Mouse (Mus musculus) adrenal gland, postnatal 36 days (tissue): Measurements from ENCODE around the gene Hc. TPM values are rescaled to one million over a fixed set of nuclear protein-coding genes. Genes with fewer than 3 reads are reported as not detected.

ENCODE experiments used
- DNase-seq, 2 experiments: peaks; one replicate each; pipeline ENCODE4 v3.0.0; 2021; ENCODE audit warnings: mixed read lengths in 1 of 2
- long read RNA-seq, 2 experiments: library from polyadenylated mRNA; stranded (forward); transcript quantifications; one replicate each; pipeline ENCODE4 v2.0.0; 2021; ENCODE audit warnings: borderline sequencing depth in 2 of 2
- total RNA-seq, 2 experiments: library from RNA; stranded (reverse); gene quantifications; 2 replicates each; pipeline ENCODE4 v1.2.3; 2021

Gene Hc
- under 1 TPM in 1 of 2 experiments, not detected in 1; 0.83 TPM for total RNA-seq
- long read RNA-seq, experiment 1: 0 reads
- long read RNA-seq, experiment 2: 0 reads

- DNase-seq: no peak
Observed at GRCm38 (mm10) chr2:35061338-35061737, at the start of gene Hc. Hc (minus strand) TSS chr2:35061438.

DNA sequence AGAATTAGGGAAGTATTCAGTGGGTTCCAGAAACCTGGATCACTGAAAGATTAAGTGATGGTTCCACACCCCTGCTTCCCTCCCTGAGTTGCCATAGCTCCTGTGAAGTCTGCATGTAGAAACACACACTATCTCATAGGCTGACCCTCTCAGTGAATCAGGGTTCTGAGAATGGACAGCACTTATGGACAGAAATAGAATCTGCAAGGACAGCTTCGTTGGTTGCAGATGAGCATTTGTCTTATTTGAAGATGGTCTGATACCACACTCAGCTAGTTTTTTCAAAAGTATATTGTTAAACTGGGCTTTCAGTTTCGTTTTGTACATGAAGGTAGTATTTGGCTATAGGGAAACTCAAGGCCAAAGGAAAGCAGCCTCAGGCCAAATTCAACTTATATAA, 49.3 kb upstream of the Hc start:
- DNase-seq: no peak

GRCm38 (mm10) chr2:35109924-35110304, 48.7 kb upstream of the Hc start:
- no peak for DNase-seq

DNA sequence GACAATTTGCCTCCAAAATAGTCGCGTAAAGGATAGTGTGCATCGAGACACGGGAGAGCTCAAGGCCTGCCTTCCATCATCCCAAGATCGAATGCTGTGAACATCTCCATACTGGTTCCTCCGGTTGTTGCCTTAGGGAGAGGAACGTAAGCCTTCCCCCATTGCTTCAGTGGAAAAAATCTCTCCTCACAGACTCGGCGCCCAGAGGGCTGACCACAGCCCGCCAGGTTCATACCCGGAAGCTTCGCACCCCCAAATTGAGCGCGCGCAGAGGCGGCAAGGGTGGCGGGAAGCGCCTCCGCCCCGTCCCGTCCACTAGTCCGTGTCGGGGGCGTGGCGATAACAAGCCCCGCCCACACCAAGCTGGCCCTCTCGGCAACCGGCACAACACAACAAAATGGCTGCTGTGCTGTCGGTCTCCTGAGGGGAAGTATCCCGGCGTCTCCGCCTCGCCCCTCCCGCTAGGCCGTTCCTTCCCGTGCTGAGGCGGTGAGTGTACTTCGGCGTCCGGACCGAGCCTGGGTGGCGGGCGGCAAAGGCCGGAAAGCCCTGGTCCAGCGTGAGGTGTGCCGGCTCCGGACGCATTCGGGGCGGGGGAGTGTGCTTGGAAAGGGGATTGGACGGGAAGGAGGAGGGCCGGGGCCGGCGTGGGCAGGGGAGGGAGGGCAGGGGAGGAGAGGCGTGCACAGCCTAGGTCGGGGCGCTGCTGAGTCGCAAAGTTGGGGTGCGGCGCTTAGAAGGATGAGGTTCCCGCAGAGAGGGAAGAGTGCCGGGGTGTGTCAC, 48.1 kb upstream of the Hc start, which contains the start of gene Cntrl:
Cntrl (plus strand) TSS at position 352 of the 783 bp plus-strand sequence.
- DNase-seq: peak; percentile 95 to 97

- DNase-seq: peak; percentile 39 to 54
Observed at GRCm38 (mm10) chr2:35108712-35109111, 47.5 kb upstream of the Hc start.

DNA sequence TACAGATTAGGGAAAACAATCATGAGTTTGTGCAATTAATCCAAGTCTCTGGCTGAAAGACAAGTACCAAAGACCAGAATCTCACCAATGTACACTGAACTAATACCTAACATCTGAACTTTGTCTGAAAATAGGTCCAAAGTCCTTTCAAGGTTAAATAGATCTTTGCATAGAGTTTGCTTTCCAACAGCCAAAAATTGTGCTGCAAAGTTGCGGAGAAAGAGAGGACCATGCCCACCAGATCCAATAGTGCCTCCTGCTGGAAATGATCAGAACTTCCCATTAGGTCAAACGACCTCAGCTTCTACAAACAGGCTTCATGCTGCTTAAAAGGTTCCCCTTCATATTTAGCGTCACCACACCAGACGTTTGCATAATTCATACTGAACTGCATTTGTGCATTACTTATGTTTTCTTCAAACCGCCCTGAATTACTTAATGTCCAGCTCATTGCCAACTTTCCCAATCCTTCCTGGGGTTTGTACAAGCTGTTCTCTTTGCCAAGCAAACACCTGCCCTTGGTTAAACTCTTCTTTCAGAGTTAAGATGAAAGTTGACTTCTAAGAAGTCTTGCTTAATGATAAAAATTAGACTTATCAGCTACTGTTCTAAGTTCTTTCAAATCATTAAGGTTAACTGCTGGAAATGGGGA, 46.9 kb upstream of the Hc start:
- DNase-seq: peak in 1 of 2 experiments; percentile 2

- DNase-seq: no peak
Observed at GRCm38 (mm10) chr2:35104843-35105242, 43.6 kb upstream of the Hc start.

- DNase-seq: no peak
Observed at GRCm38 (mm10) chr2:35103558-35103957, 42.3 kb upstream of the Hc start.

DNA sequence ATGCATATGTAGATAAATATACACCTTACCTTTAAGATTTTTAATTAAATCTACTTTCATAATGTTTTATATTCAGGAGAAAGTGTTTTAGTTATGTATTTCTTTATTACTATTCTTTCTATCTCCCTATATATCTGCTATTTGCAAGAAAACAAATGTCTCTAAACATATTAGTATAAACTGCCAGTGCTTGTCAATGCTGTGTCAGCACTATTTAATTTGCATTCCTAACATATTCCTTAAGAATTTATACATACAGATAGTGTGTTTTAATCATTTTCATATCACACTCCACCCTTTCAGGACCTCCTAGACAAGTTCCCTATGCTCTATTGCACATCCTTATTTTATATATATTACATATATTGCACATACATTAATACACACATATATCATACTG, 41.5 kb upstream of the Hc start:
- no peak for DNase-seq

- no peak for DNase-seq
Observed at GRCm38 (mm10) chr2:35101443-35101842, 40.2 kb upstream of the Hc start, which contains the start of gene AI182371. AI182371 (minus strand) TSS chr2:35101543.

- no peak for DNase-seq
Observed at GRCm38 (mm10) chr2:35100529-35100928, 39.3 kb upstream of the Hc start.

DNA sequence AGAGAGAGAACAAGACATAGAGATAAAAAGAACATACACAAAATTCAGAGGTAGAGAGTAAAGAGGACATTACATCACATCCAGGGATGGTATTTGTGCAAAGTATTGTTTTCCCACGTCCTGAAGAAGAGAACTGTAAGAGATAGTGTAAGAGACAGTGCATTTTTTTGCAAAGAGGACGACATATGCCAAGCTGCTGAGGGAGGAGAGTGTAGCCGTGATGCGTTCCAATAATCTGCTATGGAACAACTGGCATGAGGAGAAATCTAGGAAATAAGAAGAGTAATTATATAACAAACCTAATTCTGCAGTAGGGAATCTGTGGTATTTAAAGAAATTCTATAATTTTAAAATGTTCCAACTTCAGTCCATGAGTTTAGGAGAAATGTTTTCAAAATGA, 26.2 kb upstream of the Hc start:
- no peak for DNase-seq

GRCm38 (mm10) chr2:35079166-35079565, 17.9 kb upstream of the Hc start:
- no peak for DNase-seq

GRCm38 (mm10) chr2:35074328-35074727, 13.1 kb upstream of the Hc start:
- DNase-seq: no peak

DNA sequence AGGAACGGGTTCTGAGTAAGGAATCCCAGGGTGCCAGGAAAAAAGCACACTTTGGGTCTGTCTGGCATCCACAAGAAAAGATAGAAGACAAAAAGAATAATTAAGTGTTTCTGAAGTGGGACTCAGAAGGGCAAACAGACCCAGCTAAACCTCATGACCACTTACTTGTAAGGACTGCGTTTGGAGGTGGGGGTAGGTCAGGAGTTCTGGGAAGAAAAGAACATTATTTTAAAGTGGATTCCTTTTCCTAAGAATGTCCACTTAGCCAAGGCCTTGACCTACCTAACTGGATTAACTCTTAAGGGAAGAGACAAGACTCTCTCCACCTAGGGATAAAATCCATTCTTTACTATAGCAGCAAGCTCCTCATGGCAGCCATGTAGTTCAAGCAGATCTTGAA, 11.3 kb upstream of the Hc start:
- DNase-seq: no peak

GRCm38 (mm10) chr2:35070275-35070674, 9.0 kb upstream of the Hc start:
- no peak for DNase-seq

GRCm38 (mm10) chr2:35069124-35069523, 7.9 kb upstream of the Hc start:
- DNase-seq: no peak

- DNase-seq: no peak
Observed at GRCm38 (mm10) chr2:35067117-35067516, 5.9 kb upstream of the Hc start.

DNA sequence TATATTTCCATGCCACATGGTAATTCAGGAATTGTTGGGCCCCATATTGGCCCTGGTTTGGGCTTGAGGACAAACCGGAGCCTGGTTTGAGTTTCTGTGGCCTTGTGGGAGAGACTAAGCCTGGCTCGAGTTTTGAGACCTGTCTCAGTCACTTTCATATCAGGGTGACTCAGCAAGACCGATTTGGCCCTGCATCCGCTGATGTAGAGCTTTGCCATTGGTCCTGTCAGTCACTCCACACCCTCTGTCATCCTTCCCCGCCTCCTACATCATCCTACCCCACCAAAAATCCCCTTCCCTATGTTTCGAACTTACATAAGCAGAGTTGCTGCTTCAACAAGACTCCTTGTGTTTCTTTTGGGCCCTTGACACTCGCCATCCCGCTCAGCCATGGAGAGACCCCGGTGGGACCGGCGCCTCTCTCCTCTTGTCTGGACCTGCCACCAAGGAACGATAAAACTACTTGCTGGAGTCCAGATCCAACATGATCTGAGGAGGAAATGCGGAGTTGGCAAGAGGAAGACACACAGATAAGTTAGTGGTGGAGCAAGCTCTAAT, 5.4 kb upstream of the Hc start:
- no peak for DNase-seq

DNA sequence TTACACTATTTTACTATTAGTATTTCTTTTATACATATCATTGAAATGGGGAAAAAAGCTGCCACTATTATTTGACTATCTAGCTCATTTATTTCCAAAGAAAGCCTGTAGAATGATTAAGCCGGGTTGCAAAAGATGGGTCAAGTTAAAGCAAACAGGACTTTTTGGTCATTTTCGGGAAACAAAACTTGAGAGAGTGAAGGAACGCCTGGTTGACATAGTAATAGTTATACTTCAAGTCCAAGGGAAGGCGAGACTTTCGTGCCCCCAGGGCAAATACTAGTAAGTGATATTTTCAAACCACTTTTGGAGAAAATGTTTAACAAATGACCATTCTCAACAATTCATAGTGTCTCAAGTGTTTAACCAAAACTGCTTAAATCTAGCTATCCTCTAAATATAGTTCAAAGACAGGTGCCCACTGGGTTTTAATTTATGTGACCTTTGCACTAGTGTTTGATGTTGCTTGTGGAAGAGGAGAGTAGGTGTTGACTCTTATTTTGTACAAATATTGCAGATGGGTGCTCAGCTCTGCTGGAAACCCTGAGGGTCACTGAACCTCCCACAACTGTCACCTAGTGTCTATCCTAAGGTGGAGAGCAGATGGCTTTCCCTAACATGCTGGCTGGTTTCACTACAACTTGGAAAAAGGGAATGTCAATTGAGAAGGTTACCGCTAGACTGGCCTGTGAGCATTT, 2.2 kb upstream of the Hc start:
- no peak for DNase-seq

DNA sequence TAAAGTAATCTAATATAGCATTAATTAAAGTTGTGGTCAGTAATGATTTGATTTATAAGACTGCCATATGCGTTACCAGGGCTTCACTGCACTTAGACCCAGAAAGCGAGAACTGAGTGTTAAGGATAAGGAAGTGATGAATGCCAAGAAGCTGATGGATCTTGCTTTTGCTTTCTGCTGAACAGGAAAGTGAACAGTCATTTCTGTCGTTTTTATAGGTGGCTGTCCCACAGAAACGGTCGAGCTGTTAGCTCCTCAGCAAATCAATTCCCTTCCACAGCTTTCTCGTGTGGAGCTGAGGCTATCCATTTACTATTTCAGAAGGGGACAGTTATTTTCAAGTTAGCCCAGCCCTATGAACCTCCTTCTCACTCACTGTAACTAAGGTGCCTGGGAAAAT, 341 bp downstream of the Hc start:
- DNase-seq: no peak

DNA sequence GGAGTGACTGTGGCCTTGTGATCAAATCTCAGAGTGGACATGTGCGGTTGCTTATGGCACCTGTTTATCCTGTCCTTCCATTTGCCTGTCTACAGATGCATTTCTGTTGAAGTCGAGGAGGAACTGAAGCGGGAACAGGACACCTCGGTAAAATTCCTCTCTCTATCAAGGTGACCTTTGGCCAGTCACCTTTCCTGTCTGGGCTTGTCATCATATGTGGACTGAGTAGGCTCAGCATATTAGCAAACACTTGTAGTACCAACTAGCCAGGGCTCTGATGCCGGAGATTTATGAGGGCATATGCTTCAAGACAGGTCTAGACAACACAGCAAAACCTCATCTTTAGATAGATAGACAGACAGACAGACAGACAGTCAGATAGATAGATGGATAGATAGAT, 982 bp downstream of the Hc start:
- no peak for DNase-seq

DNA sequence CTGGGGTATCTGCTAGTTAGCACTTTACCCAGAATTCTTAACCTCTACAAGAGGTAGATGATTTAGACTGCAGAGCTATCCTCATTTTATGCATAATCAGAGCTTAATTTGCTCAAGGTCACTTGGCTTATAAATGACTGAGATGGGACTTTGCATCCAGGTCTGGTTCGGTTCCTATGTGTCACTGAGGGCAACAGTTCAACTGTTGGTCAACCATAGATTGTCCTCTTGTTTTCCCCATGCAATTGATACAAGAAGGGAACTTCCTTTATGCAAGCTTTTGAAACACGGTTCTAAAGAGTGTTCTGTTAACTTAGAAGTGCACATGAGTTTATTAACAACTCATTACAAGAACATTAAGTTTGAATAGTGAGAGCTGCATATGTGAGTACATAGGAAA, 2.9 kb downstream of the Hc start:
- no peak for DNase-seq
